Mouse (Mus musculus) right cerebral cortex, postnatal 4 days (tissue): ENCODE measurements at regions not wholly inside any gene's neighbourhood (a gene's known extent, or its start where the extent isn't known, plus 50 kb on each side); places are given as distances from the start of the nearest gene placed in this dataset.
A peak's percentile ranks its signal among the peaks of the same experiment; 100 is the strongest.
"Not testable (repeated sequence)": the region's sequence is repeated elsewhere in the genome, so short reads cannot be mapped to it uniquely, and the experiment has no call there.

Source experiments
- DNase-seq: peaks from one replicate; pipeline ENCODE4 v3.0.0-alpha.2; 2022

DNA sequence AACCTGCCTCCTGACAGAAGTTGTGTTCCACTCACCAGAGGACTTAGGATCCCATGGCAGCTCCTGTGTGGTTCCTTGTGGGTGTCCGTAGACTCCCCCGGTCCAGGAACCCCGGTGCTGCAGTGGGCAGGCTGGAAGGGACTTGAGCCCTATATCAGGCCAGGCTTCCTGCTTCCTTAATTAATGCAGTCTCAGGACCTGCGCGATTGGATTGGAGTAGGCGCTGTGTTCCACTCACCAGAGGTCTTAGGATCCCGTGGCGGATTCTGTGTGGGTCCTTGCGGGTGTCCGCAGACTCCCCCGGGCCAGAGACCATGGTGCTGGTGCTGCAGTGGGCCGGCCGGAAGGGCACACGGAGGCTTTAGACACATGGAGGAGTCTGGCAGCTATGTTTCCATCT lies 288.7 kb downstream of the Fut8 start:
- DNase-seq, result not testable (repeated sequence)

DNA sequence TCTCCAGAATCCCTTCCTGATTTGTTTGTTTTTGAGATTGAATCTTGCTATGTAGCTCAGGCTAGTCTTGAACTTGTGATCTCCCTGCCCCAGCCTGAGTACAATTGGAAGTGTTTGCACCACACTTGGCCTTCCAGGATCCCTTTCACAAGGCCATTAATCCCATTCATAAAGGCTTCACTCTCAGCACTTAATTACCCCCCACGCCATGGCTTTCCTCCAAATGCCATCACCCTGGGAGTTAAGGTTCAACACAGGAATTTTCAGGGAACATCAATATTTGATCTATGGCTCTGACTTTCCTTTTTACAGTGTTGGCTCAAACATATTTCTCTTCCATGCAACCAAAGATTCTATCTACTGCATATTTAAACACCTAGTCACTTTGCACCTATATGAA lies 289.6 kb downstream of the Fut8 start:
- DNase-seq, result no peak

DNA sequence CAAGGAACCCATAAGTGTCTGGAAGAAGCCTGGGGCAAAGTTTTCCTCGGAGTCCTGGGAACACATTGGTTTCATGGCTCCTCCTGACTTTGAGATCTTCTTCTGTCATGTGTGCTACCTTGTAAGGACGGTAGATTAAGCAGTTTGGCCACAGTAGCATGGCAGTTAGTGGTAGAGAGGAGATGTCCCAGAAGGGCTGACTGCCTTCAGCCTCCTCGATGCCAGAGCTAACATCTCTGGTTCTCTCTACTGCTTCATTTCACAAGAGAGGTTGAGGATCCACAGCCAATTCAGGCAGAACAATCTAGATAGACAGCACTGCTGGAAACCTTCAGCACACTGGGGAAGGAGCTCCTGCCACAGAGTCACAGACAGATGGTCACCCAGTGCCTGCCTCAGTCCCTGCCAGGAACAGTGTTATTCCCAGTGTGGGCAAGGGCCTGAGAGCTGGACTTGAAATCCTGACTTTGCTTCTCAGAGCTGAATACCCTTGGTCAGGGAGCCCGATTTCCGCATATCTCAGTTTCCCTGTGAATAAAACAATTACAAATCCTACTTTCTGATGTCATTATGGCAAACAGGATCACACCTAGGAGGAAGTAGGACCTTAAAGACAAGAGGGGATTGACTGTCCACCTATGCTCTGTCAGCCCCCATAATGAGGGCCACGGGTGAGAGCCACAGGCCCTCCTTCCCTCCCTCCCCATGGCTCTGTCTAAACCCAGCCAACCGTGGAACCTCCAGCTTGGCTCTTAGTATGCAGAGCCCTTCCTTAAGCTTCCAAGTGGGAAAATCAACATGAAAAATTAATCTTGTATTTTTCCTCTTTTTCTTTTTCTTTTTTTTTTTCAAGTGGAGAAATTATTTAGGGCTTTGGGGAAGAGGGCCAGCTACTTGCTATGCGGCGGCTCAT lies 290.3 kb downstream of the Fut8 start:
- no peak for DNase-seq

DNA sequence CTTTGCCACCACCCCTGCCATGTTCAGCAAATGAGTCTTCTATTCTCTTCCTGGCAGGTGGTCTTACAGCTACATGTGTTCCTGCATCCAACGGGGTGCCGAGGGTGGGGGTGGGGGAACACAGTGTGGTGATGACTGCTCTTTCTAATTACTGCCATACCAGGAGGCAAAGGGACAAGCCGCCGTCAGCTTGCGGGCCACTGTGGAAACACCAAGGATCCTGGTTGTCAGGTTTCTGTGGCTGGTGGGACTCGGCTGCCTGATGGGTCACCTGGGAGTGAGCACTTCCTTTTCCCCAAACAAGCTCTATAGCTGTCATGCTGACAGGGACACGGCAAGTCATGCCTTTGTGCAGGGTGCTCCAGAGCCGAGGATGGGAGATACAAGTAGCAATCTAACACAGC lies 290.9 kb downstream of the Fut8 start:
- no peak for DNase-seq

DNA sequence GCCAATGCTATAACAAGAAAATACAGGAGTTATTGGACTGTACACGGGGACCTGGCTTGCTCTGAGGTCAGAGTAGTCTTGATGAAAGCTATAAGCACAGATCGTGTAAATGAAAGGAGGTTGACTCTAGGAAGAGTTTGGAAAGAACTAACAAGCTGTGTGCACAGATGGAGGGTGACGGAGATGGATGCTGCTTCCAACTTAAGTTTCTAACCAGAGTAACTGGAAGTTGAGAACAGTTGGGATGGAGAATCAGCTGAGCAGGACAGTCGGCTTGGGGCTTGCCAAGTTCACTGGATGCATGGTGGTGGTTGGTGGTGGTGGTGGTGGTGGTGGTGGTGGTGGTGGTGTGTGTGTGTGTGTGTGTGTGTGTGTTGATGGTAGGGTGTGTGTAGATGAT lies 291.5 kb downstream of the Fut8 start:
- DNase-seq, result no peak

DNA sequence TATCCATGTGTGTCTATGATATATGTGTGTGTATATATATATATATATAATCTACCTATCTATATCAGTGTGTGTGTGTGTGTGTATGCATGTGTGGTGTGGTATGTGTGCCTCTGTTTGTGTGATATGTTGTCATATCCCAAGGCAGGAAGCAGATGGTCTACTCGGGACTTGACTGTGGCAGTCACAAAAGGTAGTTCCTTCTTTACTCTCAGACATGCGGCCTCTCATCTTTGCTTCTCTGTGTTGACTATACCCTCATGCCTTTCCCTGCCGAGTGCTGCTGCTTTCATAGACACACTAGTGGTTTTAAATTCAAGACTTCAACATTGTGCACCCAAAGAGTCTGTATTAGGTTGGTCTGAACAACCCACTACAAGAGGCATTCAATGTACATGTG lies 292.0 kb downstream of the Fut8 start:
- DNase-seq, result no peak

DNA sequence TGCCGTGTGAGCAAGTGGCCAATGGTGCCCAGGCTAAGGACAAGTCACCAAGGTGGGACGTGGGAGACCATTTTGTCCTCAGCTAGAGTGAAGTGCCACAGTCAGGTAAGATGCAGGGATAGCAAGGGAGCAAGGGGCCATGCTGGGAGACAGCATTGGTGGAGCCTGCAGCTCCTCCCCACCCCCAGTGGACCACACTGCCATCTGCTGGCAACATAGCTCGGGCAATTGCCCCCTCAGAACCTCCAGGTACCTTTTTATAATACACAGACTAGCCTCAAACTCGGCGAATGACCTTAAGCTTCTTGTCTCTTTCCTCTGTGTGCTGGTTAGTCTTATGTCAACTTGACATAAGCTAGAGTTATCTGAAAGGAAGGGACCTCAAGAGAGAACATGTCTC lies 293.4 kb downstream of the Fut8 start:
- DNase-seq, result no peak

DNA sequence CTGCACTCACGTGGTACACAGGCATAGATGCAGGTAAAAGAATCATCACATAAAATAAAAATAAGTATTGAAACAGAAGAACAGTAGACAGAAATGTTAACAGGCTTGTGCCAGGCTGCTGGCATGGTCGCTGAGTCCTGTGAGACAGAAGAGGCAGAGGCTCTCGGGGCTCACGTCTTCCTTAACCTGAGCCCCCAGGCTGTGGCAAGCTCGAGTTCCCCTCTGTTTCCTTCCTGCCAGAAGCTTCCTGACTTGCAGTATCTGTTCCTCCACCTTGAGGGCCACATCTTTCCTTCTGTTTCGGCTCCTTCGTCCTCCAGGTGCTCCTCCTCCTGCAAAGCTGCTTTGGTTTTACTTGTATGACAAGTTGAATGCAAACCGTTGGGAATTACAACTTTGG lies 294.6 kb downstream of the Fut8 start:
- DNase-seq, result no peak

DNA sequence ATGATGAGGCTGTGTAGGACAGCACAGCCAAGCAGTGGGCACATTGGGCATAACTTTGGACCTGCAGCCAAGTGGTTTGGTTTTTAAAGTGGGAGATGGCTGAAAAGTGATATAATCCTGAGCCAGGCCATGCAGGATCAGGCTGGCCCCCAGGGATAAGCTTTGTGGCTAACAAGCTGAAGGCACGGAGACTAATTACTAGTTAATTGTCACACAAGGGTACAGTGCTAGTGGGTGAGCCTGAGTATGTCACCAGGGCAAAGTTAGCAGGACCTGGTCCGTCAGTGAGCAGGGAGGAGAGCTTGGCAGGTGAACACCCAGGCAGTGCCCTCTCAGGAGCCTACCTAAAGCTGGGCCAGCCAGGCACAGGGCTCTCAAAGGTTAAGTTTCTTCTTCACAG lies 295.7 kb downstream of the Fut8 start:
- DNase-seq, result no peak

DNA sequence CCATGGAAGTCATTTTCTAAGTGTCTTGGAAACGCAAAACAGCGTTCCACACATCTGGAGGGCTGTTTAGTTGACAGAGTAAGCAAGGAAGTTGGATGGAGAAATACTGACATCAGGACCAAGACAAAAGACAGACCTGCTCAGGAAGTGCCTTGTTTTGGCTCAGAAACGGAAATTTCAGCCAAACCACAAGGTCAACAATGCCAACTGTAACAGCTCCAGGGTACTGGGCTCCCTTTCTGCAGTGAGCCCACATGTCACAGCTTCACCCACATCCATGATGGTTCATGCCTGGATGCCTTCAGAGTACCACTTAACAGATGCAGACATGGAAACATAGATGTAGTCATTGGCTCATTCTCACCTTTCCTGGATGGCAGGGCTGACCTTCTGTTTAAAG lies 296.2 kb downstream of the Fut8 start:
- no peak for DNase-seq

DNA sequence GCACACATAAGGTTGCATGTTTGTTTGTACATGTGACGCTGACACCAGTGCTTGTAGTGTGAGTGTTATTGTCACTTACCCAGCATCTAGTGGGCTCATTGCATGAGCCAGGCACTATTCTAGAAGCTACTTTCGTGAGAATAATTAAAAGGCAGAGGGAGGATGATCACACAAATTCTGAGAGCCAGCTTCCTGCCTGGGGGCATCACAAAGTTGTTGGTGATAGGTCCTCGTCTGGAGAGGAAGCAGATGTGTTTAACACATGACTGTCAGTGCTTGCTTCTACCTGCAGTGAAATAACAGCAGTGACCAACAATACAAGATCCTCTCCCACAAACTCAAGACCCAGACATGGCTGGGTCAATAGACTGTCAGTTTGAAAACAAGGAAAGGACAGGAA lies 297.2 kb downstream of the Fut8 start:
- no peak for DNase-seq

DNA sequence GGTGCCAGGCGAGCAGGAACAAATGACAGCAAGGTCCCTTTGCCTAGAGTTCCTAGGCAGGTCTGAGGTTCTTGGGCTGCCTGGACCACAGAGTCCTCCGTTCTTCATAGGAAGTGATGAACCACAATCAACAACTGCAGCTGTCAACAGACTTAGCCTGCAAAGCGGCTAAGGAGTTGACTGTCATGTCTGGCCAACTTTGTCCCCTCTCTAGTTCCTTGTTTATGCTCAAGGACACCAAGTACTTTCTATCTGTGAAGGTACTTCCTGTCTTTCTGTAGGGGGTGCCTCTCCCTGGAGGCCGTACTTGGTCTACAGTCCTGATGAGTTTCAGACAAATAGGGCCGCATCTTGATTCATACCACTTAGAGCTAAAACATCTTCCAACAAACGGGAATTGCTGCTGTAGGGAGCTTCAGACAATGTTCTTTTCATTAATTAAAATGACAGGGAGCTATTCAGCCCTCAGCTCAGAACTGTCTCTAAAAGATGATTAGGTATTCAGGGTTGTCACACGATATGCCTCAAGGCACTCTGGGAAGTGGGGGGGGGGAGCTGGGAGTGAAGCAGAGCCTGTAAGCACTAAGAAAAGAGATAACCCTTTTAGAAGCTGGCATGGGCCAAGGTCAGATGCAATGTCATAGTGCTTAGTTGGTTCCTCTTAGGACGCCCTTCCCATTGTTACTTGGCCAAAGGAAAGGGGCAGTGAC lies 299.4 kb downstream of the Fut8 start:
- no peak for DNase-seq

DNA sequence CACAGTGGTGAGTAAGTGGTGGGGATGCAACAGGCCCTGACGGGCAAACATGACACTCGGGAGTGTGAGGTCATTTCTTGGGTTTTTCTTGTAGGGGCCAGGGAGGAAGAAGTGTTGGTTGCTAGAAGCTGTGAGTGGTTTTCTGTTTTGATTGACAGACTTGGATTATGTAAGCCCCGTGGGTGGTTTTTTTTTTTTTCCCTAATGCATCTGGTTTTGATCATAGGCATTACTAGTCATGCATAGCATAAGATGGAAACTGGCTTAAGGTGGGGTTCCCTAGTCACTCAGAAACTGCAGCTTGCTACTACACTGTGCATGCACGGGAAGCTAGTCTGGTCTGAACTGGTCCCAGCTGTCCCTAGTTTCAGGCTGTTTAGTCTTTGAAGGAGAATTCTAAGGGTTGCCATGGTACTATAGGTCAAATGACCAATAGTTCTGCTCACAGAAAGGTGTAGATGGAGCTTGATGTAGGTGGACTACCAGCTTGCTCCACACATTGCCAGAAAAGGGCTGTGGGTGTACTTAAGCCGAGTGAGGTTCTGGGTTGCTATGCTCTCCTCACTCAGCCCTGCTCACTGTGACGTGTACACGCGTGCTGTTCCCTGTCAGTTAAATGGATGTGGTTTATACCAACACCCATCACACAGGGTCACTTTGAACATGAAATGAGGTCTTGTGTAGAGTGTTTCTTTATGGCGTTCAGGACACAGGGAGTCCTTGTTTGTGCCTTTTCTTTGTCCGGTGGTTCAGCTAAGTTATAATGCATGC lies 301.9 kb downstream of the Fut8 start:
- DNase-seq, result no peak

DNA sequence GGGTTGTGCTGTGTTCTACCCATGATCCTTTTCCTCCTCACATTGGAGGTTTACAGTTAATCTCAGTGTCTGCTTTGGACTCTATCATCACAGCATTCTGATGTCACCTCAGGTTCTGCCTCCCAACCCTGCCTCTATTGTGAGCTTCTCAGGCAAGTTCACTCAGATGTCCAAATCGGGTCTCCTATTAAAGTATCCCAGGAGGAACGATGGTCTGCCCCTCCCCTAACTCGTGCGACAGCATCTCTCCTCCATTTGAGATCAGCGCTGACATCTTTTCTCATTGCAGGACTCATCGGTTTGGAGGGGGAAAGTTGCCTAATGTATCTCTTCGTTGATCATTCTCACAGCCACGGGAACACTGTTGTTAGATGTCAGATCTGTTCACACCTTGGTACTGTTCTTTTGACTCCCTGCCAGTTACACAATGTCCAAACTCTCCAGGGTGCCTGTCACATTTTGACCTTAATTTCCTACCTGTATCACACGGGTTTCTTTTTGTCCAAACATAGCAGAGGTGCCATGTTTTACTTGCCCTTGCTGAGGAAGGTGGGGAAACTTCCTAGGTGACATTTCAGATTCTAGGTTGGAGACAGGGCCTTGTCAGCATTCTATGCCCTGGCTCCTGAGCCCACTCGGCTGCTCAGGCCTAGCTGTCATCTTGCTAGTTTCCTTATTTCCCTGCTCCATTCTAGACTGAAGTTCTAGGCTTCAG lies 303.3 kb downstream of the Fut8 start:
- no peak for DNase-seq

DNA sequence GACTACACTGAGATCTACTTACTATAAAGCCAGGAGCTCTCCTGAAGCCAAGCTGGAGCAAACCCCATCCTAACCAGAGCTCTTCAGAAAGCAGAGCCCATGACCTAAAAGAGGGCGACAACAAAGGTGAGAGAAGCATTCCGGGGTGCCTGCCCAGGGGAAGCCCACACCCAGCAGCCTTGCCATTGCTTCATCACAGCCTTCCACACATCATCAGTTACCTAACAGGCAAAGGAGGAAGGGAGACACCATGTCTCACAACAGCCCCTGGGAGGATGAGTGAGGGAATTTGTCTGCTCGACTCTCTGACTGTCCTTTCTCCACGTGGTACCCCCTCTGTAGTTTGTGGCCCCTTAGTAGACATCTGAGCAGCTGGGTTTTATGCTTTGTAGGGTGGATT lies 303.9 kb downstream of the Fut8 start:
- no peak for DNase-seq

DNA sequence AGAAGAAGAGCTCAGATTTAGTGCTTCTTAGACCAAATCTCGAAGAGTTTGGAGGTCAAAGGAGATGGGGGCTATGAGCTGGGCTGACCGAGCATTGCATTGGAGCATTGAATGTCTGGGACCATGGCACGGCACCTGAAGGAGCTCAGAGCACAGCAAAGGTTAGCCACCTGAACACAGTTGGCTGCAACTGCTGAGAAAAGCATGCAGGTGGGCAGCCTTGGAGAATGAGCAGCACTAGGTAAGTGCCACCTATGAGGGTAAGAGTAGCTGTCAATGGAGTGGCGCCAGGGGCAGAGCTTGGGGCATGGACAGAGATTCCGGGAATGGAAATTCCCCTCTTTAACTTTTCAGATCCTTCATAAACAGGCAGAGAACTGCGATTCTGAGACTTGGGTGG lies 305.7 kb downstream of the Fut8 start:
- no peak for DNase-seq

DNA sequence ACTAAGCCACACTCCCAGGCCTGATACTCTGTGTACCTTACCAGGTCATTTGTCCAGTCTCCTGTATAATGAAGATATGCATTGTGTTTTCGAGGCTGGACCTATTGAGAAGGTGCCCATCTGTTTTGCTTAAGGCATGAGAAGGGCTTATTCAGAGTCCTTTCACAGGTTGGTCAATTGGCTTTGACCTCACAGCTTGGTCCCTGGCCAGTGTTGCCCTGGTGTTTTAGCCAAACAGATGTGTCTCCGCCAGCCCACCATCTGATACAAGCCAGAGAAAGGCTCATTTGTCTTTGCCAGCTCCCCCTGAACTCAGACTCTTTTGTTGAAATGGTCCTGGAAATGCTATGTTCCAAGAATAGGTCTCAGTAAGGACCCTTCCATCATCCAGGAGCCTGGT lies 308.2 kb downstream of the Fut8 start:
- DNase-seq, result no peak

DNA sequence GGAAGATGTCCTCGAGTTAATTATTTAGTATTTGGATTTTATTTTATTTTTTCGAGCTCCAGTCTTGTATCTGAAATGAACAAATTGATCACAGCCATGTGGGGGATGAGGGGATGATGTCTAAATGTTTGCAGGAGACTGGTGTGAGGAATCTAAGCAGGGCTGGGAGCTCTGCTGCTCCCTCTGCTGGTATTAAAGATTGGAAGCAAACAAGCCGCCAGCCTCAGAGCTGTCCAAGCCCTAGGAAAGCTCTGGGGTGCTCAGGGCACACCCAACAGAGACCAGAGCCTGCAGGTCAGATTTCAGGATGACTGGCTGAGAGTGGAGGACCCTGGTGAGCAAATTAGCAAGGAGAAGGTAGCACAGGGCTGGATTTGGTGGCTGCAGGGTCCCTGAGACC lies 330.4 kb downstream of the Fut8 start:
- peak; percentile 38 for DNase-seq

DNA sequence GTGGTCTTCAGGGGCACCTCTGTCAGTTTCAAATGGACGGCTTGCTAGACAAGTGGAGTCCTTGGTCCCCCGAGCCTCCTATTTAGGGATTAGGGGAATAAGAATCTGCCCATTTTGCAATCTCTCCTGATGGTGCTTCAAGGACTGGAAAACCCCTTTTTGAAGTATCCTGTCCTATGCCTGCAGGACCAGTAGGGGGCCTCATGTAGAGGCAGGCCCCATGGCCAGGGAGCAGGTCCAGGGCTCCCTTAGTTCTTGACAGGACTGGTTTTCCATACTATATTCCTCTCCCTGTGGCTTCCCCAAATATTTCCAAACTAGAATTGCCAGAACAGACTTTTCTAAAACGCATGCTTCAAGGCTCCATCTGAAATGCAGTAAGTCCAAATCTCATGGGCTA lies 332.6 kb downstream of the Fut8 start:
- no peak for DNase-seq

DNA sequence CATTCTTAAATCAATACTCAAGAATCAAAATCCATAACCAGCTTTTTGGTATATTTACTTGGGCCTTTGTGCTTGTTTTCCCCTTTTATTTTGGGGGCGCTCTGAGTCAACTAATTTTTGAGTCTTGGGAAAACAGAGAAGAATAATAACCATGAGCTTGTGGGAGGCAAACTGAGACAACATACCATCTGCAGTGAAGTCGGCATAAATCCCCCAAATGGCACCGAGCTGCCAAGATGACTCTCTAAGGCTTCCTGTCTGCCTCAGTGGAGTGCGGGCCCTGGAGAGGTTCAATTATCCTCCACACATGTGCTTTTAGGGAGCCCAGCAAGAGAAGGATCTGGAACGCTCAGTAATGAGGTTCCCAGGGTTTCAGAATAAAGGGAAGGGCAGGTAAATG lies 333.1 kb downstream of the Fut8 start:
- no peak for DNase-seq

DNA sequence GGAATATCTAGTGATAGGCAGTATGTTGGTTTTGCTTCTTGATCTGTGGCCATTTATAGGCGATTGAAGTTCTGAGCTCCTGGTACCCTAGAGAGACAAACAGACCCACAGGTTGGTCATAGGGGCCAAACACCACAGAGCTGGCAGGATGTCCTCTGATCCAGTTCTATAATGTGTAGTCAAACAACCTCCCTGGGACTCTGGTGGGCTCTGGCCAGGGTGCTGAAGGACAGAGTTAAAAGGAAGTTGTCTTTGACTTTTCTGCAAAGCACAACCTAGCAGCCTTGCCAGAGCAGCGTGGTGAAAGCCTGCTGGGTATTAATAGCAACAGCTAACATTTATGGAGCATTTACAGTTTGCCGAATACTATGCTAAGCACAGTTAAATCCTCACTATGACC lies 337.1 kb downstream of the Fut8 start:
- DNase-seq, result no peak

DNA sequence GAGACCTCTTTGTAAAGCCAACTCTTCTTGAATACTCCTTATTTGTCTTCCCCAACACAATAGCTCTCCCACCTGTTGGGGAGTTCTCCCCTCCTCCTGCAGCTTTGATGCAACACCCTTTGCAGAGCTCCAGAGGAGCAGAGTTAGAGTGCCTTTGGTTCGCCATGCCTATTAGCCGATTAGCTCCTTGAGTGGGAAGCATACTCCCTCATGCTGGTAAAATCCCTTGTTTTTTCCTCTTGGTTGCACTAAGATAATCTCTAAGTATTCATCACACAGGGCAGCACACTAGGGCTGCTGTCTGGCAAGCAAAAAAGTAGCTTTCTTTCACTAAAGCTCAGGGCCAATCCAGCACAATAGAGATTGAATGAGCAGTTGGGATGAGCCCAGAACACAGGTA lies 350.4 kb downstream of the Fut8 start:
- DNase-seq, result no peak

DNA sequence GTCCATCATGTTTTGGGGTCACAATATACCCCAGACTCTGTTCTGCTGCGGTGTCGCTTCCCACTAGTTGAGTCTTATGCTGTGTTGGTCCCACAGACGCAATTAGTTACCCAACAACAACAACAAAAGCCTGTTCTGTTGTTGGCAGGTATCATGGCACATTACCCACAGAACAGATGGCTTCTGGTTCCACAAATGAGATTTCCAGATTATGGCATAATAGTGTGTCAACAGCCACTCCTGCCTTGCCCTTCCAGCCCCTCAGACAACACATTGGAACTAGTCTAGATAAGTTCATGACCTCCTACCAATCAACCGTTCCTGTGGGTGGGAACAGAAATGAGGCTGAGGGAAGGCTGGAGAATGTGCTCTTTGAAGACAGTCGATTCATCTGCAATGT lies 351.5 kb downstream of the Fut8 start:
- no peak for DNase-seq
